14 mouse cellular contexts compared by ENCODE assay signal in genomic region chr8:3416846-3417245, GRCm38 (mm10). TPM values are rescaled to one million over a fixed set of nuclear protein-coding genes. Genes with fewer than 3 reads are reported as not detected.
DNase-seq lines count a peak whose midpoint lies in the region; ATAC-seq and TF ChIP-seq lines count a peak whose summit lies in the region.
"Had no signal": no experiment of that assay in that cellular context is flagged by ENCODE, and none has a peak within 500 bp of the region (broad histone marks: within the 10 kb centered on the region; RNA-seq: fewer than 3 reads in every experiment).

No protein-coding gene starts in this region.

- no peak for DNase-seq in forebrain, embryonic 10.5 days (ENCODE audit: extremely low spot score, low spot score)
- DNase-seq in forebrain, embryonic 11.5 days (ENCODE audit: low spot score): no peak
- DNase-seq in kidney, adult 2 months: no peak
- DNase-seq in kidney, postnatal 25 days: no peak
- DNase-seq in right cerebral cortex, postnatal 14 days: no peak
- DNase-seq in frontal cortex, postnatal 25 days (ENCODE audit: low spot score in 2 of 2): no peak
- DNase-seq: adrenal gland, adult 8-10 months; cerebellum, adult 11-12 months; gastrocnemius, postnatal 10 days; lung, adult 2 months; thymus, postnatal 25 days had no signal

- peak overlapping the region; percentile 8; the same call in 1 of the 2 replicates for H3K4me3 ChIP-seq in forebrain, embryonic 10.5 days
- no peak overlapping the region for H3K4me3 ChIP-seq in forebrain, embryonic 11.5 days (ENCODE audit: low read depth, low read length)
- no peak overlapping the region for H3K4me3 ChIP-seq in kidney, adult 2 months (ENCODE audit: insufficient read depth, low read depth, low read length)
- H3K4me3 ChIP-seq in ES-Bruce4 (ENCODE audit: low read depth, low read length): no peak overlapping the region
- H3K4me3 ChIP-seq in intestine, embryonic 15.5 days (replicated peaks): no peak overlapping the region

- peak overlapping the region; percentile 76 for H3K27ac ChIP-seq in forebrain, embryonic 10.5 days
- H3K27ac ChIP-seq in forebrain, embryonic 11.5 days (ENCODE audit: low read depth, low read length): no peak overlapping the region
- H3K27ac ChIP-seq in kidney, adult 2 months (ENCODE audit: insufficient read depth, low read depth, low read length): peak overlapping the region; percentile 39; the same call in 1 of the 2 replicates
- H3K27ac ChIP-seq in ES-Bruce4 (ENCODE audit: insufficient read depth, low read length): peak overlapping the region; percentile 84
- H3K27ac ChIP-seq in intestine, embryonic 15.5 days: 0 out of 2 replicates have a peak overlapping the region, but pooled peaks have one; percentile 13

- no peak for ATAC-seq in forebrain, embryonic 11.5 days (replicated peaks; ENCODE audit: low FRiP score)
- ATAC-seq in intestine, embryonic 15.5 days: no peak
- ATAC-seq: inflammation-experienced regulatory T-cells, adult 6 months had no signal

- TF ChIP-seq CTCF in kidney, adult 2 months (conservative IDR thresholded peaks at IDR 0.05; ENCODE audit: insufficient read depth, insufficient read length, low read depth, low read length): no peak
- no peak for TF ChIP-seq CTCF in ES-Bruce4 (IDR thresholded peaks at IDR 0.05; ENCODE audit: low read depth, low read length)

- no peaks in the 10 kb centered on the region for H3K27me3 ChIP-seq in forebrain, embryonic 10.5 days (ENCODE audit: poor library complexity, severe bottlenecking)
- H3K27me3 ChIP-seq in forebrain, embryonic 11.5 days (ENCODE audit: control insufficient read depth, insufficient read depth, low read length): no peaks in the 10 kb centered on the region
- no peaks in the 10 kb centered on the region for H3K27me3 ChIP-seq in kidney, adult 2 months (replicated peaks; ENCODE audit: control insufficient read depth, insufficient read depth, low read length)
- H3K27me3 ChIP-seq in ES-Bruce4 (ENCODE audit: control insufficient read depth, insufficient read depth, low read length, poor library complexity, severe bottlenecking): no peaks in the 10 kb centered on the region
- no peaks in the 10 kb centered on the region for H3K27me3 ChIP-seq in intestine, embryonic 15.5 days (replicated peaks)

- H3K4me1 ChIP-seq in forebrain, embryonic 10.5 days: peaks cover 52% of the 10 kb centered on the region
- peaks cover 18% of the 10 kb centered on the region; the same call in 1 of the 2 replicates for H3K4me1 ChIP-seq in forebrain, embryonic 11.5 days (replicated peaks; ENCODE audit: control insufficient read depth, insufficient read depth, low read length)
- H3K4me1 ChIP-seq in kidney, adult 2 months (ENCODE audit: control insufficient read depth, insufficient read depth, low read length): peaks cover 33% of the 10 kb centered on the region
- peaks cover 20% of the 10 kb centered on the region for H3K4me1 ChIP-seq in ES-Bruce4 (ENCODE audit: control insufficient read depth, insufficient read depth, low read length)
- peaks cover 11% of the 10 kb centered on the region for H3K4me1 ChIP-seq in intestine, embryonic 15.5 days (replicated peaks)

- TF ChIP-seq EP300 in ES-Bruce4 (IDR thresholded peaks at IDR 0.05; ENCODE audit: insufficient read depth, low read depth, low read length): peak; percentile 46; the same call in 1 of the 2 replicates

- no peak overlapping the region for H3K4me2 ChIP-seq in forebrain, embryonic 11.5 days (ENCODE audit: low read depth, low read length, severe bottlenecking)
- no peak overlapping the region for H3K4me2 ChIP-seq in intestine, embryonic 15.5 days (replicated peaks)

- H3K36me3 ChIP-seq in forebrain, embryonic 10.5 days (replicated peaks): no peaks in the 10 kb centered on the region
- no peaks in the 10 kb centered on the region for H3K36me3 ChIP-seq in forebrain, embryonic 11.5 days (ENCODE audit: control insufficient read depth, insufficient read depth, low read length)
- H3K36me3 ChIP-seq in kidney, adult 2 months (ENCODE audit: control insufficient read depth, insufficient read depth, low read length): no peaks in the 10 kb centered on the region
- H3K36me3 ChIP-seq in ES-Bruce4 (ENCODE audit: control insufficient read depth, insufficient read depth, low read length, poor library complexity, severe bottlenecking): 0 out of 2 replicates have a peak, but pooled peaks cover 10% of the 10 kb centered on the region
- H3K36me3 ChIP-seq in intestine, embryonic 15.5 days: no peaks in the 10 kb centered on the region

- no peaks in the 10 kb centered on the region for H3K9me3 ChIP-seq in forebrain, embryonic 10.5 days
- H3K9me3 ChIP-seq in forebrain, embryonic 11.5 days (ENCODE audit: control insufficient read depth, low read length): no peaks in the 10 kb centered on the region
- H3K9me3 ChIP-seq in ES-Bruce4 (replicated peaks; ENCODE audit: control insufficient read depth, insufficient read depth, low read length, poor library complexity, severe bottlenecking): no peaks in the 10 kb centered on the region
- H3K9me3 ChIP-seq in intestine, embryonic 15.5 days: no peaks in the 10 kb centered on the region

- no peak for TF ChIP-seq POLR2A in kidney, adult 2 months (IDR thresholded peaks at IDR 0.05; ENCODE audit: low read depth, low read length)
- TF ChIP-seq POLR2A in ES-Bruce4 (IDR thresholded peaks at IDR 0.05; ENCODE audit: insufficient read depth, low read length): no peak

- no peak overlapping the region; the same call in 1 of the 2 replicates for H3K9ac ChIP-seq in forebrain, embryonic 11.5 days (ENCODE audit: low read length)
- H3K9ac ChIP-seq in ES-Bruce4 (ENCODE audit: low read depth, poor library complexity, severe bottlenecking): no peak overlapping the region
- no peak overlapping the region for H3K9ac ChIP-seq in intestine, embryonic 15.5 days

- WGBS in forebrain, embryonic 10.5 days: 39% methylated on average over 4 of the region's 4 CpGs
- 22% methylated on average over 4 of the region's 4 CpGs for WGBS in forebrain, embryonic 11.5 days
- 29% methylated on average over 4 of the region's 4 CpGs for WGBS in kidney, adult 2 months
- 47% methylated on average over 4 of the region's 4 CpGs for WGBS in intestine, embryonic 15.5 days

RNA-seq across cellular contexts. Expression of gene Arhgef18, which starts 24.0 kb away (rescaled TPM):
- 9.7 and 11.4 TPM in 2 replicates for polyA plus RNA-seq in forebrain, embryonic 10.5 days (2016; fragmentation: Nextera tagmentation; extraction: Ambion mirVana)
- 10.4 and 12.3 TPM in 2 replicates for polyA plus RNA-seq in forebrain, embryonic 11.5 days (2014; fragmentation: Nextera tagmentation; extraction: Ambion mirVana)
- polyA plus RNA-seq in kidney, adult 2 months (2012; rRNA removed): 37.9 and 38.9 TPM in 2 replicates
- polyA plus RNA-seq in ES-Bruce4 (2011; ENCODE audit: insufficient read depth, insufficient read length, low read depth, missing spikeins): 64.8 and 67.7 TPM in 2 replicates
- 6.6 and 7.0 TPM in 2 replicates for polyA plus RNA-seq in intestine, embryonic 15.5 days (2015; fragmentation: Nextera tagmentation; extraction: Ambion mirVana)

RNA-seq across cellular contexts. Expression of gene Pex11g, which starts 50.6 kb away (rescaled TPM):
- polyA plus RNA-seq in forebrain, embryonic 10.5 days (2016; fragmentation: Nextera tagmentation; extraction: Ambion mirVana): 4.5 and 5.8 TPM in 2 replicates
- 2.9 and 3.8 TPM in 2 replicates for polyA plus RNA-seq in forebrain, embryonic 11.5 days (2014; fragmentation: Nextera tagmentation; extraction: Ambion mirVana)
- 15.1 and 15.5 TPM in 2 replicates for polyA plus RNA-seq in kidney, adult 2 months (2012; rRNA removed)
- 4.6 and 6.7 TPM in 2 replicates for polyA plus RNA-seq in ES-Bruce4 (2011; ENCODE audit: insufficient read depth, insufficient read length, low read depth, missing spikeins)
- 8.9 and 15.2 TPM in 2 replicates for polyA plus RNA-seq in intestine, embryonic 15.5 days (2015; fragmentation: Nextera tagmentation; extraction: Ambion mirVana)

RNA-seq across cellular contexts. Expression of gene Tex45, which starts 53.8 kb away (rescaled TPM):
- polyA plus RNA-seq in forebrain, embryonic 10.5 days (2016; fragmentation: Nextera tagmentation; extraction: Ambion mirVana): not detected in 2 replicates
- polyA plus RNA-seq in forebrain, embryonic 11.5 days (2014; fragmentation: Nextera tagmentation; extraction: Ambion mirVana): 0.33 TPM in 1 of 2 replicates, not detected in the other
- polyA plus RNA-seq in kidney, adult 2 months (2012; rRNA removed): 0.05 and 0.11 TPM in 2 replicates
- polyA plus RNA-seq in ES-Bruce4 (2011; ENCODE audit: insufficient read depth, insufficient read length, low read depth, missing spikeins): 0.39 and 0.44 TPM in 2 replicates
- polyA plus RNA-seq in intestine, embryonic 15.5 days (2015; fragmentation: Nextera tagmentation; extraction: Ambion mirVana): not detected in 2 replicates
- polyA plus RNA-seq: inflammation-experienced regulatory T-cells, adult 6 months had no signal
